Mouse (Mus musculus): Measurements from ENCODE around the gene Snf8.

Snf8 gene

GRCm38 (mm10) chr11:96028130-96028529 lies 6.6 kb upstream of the Snf8 start:
- no peak for DNase-seq (ENCODE audit: low spot score in 2 of 2)

DNA sequence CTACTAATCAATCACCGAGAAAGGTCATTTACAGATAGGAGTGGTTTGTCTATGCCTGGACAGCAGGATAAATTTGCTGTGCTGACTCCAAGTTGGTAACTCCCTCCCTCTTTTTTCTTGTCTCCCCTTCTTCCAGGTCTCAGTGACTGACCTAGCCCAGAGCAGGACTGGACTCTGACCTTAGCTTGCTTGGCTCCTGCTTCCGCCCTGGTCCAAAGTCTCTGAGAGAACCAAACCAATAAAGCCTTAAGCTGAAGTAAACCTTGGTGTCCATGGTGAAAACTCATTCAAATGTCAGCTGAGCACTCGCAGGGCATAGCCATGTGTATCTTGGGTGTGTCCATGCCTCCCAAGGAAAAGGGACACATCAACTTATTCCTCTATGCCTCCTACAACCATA lies 4.1 kb upstream of the Snf8 start:
- DNase-seq (ENCODE audit: low spot score in 2 of 2): no peak

DNA sequence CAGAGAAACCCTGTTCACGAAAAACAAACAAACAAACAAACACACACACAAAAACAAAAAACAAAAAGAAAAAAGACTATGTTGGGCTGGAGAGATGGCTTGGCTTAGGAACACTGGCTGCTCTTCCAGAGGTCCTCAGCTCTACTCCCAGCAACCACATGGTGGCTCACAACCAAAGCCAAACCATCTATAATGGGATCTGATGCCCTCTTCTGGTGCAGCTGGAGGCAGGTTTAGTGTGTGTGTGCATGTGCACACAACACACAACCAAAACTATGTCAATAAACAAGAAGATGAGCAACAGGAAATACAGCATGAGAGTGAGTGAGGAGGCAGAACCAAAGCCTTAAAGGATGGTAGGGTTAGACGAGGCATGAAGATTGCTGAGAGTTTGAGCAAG lies 3.0 kb upstream of the Snf8 start:
- no peak for DNase-seq (ENCODE audit: low spot score in 2 of 2)

GRCm38 (mm10) chr11:96033264-96033663 lies 1.4 kb upstream of the Snf8 start:
- no peak for DNase-seq (ENCODE audit: low spot score in 2 of 2)

GRCm38 (mm10) chr11:96034116-96034515 lies 569 bp upstream of the Snf8 start:
- DNase-seq (ENCODE audit: low spot score in 2 of 2): no peak

GRCm38 (mm10) chr11:96035133-96035532 lies 448 bp downstream of the Snf8 start:
- peak in 1 of 2 experiments; percentile 25 for DNase-seq (ENCODE audit: low spot score in 2 of 2)

GRCm38 (mm10) chr11:96037499-96037898 lies 2.8 kb downstream of the Snf8 start:
- DNase-seq (ENCODE audit: low spot score in 2 of 2): no peak

- DNase-seq (ENCODE audit: low spot score in 2 of 2): no peak
Observed at GRCm38 (mm10) chr11:96038560-96038959, 3.9 kb downstream of the Snf8 start.

DNA sequence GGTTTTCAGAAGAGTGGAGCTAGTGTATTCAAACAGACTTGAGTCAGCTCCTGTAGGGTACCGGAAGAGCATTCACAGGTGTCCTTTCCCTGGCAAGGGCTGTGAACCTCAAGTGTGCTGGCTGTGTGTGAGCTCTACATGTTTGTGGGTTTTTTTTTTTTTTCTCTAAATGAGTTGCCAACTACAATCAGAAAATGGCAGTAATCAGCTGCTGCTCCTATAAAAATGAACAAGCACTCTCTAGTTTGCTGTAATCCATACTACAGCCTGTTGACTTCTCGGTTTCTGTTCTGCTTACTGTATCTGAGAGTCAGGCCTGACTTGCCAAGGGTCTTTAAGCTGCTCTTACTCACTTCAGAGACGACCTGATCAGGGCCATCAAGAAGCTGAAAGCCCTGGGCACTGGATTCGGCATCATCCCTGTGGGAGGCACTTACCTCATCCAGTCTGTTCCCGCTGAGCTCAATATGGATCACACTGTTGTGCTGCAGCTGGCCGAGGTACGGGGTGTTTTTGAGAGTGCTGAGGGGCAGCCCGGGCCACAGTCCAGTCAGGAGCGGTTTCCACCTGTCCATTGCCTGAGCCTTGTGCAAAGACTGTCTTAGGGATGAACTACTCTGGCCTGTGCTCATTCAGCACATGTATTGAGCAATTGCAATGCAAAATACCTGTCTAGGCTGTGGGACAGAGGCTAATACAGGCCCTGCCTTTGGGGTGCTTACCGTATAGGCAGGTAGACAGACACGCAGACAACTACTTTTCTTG lies 10.3 kb downstream of the Snf8 start:
- no peak for DNase-seq (ENCODE audit: low spot score in 2 of 2)

DNA sequence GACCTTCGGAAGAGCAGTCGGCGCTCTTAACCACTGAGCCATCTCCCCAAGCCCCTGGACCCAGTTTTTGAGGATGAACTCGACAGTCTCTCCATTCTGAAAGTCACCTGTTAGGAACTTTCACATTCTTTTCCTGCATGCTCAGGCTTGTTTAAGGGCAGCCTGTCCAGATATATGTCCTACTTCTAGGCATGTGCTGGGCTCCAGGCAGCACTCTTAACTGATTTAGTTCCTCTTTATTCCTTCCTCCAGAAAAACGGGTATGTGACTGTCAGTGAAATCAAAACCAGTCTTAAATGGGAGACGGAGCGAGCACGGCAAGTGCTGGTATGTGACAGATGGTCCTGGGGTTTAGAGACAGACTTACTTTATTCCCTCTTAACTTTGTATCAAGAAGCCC lies 11.3 kb downstream of the Snf8 start:
- no peak for DNase-seq (ENCODE audit: low spot score in 2 of 2)

GRCm38 (mm10) chr11:96046793-96047192 lies 12.1 kb downstream of the Snf8 start:
- DNase-seq (ENCODE audit: low spot score in 2 of 2): no peak

DNA sequence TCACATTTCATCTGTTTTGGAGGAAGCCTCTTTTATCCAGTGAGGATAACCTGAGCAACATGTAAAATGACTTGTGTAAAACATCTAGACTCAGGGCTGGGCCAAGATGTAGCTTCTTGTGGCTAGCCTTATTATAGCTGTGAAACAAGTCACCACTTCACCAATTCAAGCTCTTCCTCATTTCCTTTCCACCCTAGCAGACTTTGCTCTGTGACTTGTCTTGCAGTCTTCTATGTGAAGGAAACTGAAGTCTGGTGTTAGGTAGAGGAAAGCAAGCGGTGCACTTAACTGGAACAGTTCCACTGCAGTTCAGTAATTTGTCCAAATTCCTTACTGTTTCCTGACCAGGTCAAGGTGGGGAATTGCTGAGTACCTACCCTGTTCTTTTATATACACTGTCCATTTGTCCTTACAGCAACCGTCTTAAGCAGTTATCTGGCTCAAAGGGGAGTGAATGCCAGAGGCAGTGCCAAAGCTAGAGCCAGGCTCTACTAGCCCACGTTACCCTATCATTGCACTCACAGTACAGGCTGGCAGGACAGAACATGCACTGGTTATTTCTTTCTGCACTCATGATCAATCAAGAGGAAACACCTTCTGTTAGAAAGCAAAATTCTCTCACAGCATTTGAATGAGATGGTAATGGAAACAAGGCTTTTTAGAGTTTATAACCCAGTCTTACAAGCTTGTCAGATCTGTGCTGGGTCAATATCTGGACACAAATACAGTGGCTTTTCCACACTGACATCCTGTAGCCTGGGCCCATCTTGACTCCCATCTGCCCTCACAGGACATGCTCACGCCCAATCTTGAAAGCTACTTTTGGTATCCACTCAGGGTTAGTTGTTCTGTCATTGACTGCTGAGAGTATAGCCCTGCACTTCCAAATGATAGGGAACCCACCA lies 13.0 kb downstream of the Snf8 start:
- DNase-seq (ENCODE audit: low spot score in 2 of 2): no peak

GRCm38 (mm10) chr11:96049939-96050338 lies 15.3 kb downstream of the Snf8 start:
- DNase-seq (ENCODE audit: low spot score in 2 of 2): no peak

- DNase-seq (ENCODE audit: low spot score in 2 of 2): no peak
Observed at GRCm38 (mm10) chr11:96050854-96051253, 16.2 kb downstream of the Snf8 start.

DNA sequence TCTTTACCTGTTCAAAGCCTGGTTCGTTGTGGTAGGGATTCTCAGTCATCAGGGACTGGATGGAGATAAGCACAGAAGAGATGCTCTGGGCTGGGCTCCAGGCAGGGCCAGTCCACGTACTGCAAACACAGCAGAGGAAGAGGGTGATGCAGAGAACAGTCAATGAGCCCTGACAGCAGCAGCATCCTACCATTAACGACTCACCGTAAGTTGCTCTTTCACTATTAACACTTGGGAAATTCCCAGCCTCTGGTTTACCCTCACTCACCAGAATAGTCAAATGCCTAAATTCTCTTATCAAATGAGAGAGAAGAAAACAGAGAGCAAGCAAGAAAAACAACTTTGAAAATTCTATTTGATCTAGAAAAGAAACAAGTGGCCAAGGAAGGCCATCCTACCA lies 23.6 kb downstream of the Snf8 start:
- DNase-seq (ENCODE audit: low spot score in 2 of 2): no peak

- DNase-seq (ENCODE audit: low spot score in 2 of 2): no peak
Observed at GRCm38 (mm10) chr11:96064521-96065214, 30.0 kb downstream of the Snf8 start.

GRCm38 (mm10) chr11:96065215-96065911 lies 30.7 kb downstream of the Snf8 start, which contains the start of gene Ube2z:
Gene Ube2z, minus strand, starts transcription at chr11:96065388.
- peak; percentile 89 to 96 for DNase-seq (ENCODE audit: low spot score in 2 of 2)

GRCm38 (mm10) chr11:96068231-96068630 lies 33.5 kb downstream of the Snf8 start:
- no peak for DNase-seq (ENCODE audit: low spot score in 2 of 2)

- no peak for DNase-seq (ENCODE audit: low spot score in 2 of 2)
Observed at GRCm38 (mm10) chr11:96070353-96070752, 35.7 kb downstream of the Snf8 start.

DNA sequence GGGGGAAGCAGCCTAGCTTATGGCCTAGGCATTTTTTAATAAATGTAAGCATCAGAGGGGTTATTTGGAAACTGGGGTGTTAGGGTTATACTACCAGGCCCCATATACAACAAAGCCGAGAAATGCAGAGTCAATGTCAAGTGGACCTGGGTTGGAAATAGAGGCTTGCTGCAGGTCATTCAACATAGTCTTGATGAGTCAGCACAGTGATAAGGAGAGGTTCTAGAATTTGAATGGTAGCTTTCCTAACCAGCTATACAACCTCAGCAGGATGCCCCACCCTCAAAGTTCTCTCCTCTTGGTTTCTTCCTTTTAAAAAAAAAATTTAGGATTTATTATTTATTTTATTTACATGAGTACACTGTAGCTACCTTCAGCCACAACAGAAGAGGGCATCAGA lies 36.3 kb downstream of the Snf8 start:
- no peak for DNase-seq (ENCODE audit: low spot score in 2 of 2)

DNA sequence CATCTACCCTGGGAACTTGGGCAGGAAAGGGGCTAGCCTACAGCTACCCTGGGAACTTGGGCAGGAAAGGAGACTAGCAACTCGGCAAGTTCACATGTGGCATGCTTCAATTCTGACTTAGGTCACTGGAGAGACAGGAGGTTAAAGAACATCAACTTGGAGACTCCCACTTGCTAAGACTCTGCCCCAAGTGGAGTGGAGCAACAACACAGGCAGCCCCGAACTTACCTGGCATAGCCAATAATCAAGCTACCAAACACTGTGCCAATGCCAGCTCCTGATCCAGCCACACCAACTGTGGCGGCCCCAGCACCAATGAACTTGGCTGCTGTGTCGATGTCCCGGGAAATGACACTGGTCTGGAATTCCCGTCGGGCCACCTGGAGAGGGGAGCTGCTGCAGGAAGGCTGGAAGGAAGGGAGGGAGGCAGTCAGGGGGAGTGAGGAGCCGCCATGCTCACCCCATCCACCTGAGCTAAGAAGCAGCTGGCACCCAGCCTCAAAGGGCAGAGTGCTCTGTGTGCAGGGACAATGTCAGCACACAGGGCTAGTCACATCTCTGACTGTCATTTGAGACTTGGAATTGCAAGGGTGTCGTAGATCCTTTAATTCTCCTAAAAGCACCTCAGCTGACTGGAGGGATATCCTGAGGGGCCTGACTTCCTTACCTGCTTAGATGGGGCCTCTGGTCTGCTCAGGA lies 38.8 kb downstream of the Snf8 start:
- no peak for DNase-seq (ENCODE audit: low spot score in 2 of 2)

All from left cerebral cortex, adult 9 months (tissue).